Mouse (Mus musculus) right cerebral cortex, postnatal 4 days (tissue): Measurements from ENCODE around the gene Ttll10.
A peak's percentile ranks its signal among the peaks of the same experiment; 100 is the strongest.

Source experiments
- DNase-seq: peaks from one replicate; pipeline ENCODE4 v3.0.0-alpha.2; 2022

Ttll10 gene

DNA sequence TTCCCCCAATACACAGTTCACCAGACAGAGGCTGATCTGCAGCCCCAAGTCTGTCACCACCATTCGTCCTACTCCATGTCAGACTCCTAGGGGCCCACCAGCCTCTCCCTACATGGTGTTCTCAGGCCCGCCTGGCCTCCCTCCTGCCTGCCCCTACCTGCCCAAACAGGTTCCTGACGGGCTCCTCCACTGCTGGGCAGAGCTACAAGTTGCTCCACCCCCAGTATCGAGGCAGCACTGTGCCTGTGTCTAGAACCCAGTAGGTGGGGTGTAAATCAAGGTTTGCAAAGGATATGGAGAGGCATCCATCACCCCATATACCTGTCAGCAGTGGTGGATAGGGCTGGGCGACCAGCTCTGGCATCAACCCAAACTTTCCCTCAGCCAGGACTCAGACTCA, at the start of gene Ttll10:
Gene Ttll10 (minus strand): TSS at position 154 of the 400 bp plus-strand sequence.
- no peak for DNase-seq

DNA sequence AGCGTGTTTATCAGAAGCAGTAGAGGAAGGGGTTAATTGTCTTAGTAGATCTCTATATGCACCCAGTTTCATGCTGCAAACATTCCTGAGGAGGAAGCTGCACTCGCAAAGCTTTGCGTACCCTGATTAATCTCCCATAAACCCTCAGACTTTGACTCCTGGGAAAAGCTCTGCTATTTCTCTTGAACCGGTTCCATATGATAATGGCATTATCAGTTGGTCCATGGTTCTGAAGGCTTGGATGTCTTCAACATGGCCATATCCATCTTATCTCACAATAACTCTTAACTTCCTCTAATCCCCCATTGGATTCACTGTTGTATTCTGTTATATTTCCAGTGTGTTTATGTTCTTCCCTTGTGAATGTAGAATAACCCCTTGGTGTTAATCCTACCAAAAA, 44.1 kb upstream of the Ttll10 start:
- DNase-seq: no peak

DNA sequence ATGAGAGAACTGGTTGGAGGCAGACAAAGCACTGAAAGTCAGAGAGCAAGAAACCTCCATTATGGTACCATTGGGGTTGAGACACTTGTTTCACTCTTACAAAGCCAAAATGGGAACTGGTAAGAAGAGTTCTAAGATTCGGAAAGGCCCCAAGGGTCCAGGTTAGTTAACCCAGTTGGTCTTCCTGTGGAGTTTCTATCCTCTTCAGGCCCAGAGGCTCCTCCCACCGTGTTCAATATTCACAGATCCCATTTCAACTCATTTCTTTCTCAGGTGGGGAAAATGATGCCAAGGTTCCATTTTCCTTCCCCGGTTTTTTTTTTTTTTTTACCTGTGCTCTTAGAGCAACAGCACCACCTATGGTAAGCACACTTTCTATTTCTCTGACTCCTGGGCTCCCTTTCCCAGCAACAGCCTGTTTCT, 42.3 kb upstream of the Ttll10 start:
- DNase-seq: no peak

DNA sequence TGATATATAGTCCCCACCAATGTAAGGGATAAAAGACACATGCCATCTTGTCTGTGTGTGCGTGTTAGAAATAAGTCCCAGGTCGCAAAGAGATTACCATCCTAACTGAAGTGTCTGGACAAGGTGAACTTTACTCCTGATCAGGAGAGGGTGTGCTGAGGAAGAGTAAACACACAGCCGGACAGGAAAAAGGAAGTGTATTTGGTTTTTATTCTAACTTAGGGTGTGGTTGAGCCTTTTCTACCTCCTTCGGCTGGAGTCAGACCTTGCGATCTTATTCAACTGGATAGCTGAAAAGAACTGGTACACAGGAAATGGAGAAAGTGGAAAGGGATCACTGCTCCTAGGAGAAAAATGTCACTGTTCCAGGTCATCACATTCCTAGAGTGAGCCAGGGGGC, 41.3 kb upstream of the Ttll10 start:
- DNase-seq: no peak

DNA sequence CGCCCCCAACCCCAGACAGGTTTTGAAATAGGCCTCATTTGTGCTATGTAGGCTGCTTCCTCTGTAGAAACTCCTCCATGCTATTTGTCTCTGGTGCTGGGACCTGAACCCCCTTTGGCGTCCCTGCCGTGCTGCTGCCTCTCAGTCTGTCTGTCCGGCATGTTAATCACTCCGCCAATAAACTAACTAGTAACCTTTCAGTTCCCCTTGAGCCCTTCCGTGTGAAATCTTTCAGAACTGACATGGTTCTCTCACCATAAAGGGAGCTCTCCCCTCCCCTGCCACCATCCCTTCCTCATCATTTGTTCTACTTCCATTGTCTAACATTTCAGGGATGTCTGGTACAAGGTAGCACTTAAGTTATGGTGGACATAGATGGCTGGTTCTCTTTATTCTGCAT, 40.2 kb upstream of the Ttll10 start:
- DNase-seq: no peak

DNA sequence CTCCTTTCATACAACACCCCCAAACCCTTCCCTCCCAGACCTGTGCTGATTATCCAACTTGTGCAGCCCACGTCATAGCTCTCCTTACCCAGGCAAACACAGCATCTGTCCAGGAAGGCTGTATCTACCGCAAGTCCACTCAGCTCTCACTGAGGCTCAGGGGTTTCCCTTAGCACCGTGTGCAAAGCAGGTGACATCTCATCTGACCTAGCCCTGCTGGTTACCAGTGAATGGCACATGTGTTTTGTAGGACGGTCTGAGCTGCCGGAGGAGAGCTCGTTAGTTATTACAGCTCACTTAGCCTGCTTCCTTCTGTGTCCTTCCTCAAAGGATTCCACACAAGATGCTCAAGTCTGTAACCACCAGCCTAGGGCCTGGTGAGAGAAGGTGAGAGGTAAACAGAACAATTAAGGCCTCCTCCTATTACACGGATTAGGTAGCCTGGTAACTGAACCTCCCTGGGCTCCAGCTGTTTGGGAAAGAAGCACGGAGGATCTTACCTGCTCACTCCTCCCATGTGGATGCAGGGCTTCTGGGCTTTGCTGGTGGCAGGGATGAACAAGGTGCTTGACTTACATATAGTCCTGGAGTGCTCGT, 38.7 kb upstream of the Ttll10 start:
- no peak for DNase-seq

DNA sequence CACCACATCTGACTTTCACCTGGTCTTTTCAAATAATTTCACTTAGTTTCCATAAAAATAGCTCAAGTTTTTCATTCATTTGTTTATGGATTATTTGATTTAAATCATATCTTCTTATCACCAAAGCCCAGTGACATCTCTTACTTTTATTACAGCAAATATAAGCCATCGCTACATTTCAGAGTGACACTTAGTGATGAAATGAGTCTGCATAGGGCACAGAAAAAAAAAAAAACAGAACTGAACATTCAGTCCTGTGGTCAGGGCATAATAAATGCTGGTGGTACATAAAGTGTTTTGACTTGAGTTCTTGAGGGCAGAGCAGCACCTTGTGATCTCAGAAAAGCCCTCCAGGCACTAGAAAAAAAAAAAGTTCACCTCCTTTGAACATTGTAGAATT, 37.0 kb upstream of the Ttll10 start:
- DNase-seq: no peak

DNA sequence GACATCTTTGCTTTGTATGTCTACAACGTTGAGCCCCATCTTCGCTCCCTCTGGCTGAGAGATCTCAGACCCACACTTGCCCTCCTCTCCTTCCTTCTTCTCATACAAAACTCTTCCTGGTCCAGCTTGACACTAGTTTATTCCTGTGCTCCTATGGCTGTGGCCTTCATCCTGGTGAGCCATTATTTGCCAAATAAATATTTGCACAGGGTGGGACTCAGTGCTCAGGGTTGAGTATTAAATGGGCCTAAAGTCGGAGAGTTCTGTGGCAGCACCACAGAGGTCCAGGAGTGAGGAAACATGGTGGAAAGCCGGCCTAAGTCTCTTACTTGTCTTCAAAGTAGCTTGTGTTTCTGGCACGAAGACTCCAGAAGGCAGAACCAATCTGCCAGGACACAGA, 34.5 kb upstream of the Ttll10 start:
- no peak for DNase-seq

DNA sequence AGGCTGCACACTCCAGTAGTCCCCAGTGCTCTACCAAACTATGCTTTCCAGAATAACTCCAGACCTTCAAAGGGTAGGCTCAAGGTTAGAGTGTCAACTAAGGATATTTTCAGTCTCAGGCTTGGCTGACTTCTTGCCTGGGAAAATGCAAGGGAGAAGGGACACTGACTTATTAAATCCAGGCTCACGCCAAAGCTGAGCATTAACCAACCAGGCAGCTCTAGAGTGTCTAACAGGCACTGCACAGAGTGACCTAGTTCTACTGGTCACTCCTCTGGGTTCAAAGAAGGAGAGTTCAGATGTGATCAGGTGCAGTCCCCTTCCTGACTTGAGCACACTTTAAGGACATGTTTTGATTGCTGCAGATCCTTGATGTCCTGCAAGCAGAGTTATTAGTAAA, 33.6 kb upstream of the Ttll10 start:
- DNase-seq: no peak

DNA sequence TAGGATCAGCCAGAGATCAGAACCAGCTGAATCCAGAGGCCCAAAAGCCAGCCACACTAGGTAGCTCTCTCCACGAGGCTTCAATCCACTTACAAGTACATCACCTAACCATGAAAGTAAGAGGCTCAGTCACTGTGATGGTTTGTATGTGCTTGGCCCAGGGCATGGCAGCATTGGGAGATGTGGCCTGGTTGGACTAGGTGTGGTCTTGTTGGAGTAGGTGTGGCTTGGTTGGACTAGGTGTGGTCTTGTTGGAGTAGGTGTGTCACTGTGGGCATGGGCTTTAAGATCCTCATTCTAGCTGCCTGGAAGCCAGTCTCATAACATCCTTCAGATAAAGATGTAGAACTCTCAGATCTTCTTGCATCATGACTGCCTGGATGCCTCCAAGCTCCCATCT, 32.0 kb upstream of the Ttll10 start:
- no peak for DNase-seq

DNA sequence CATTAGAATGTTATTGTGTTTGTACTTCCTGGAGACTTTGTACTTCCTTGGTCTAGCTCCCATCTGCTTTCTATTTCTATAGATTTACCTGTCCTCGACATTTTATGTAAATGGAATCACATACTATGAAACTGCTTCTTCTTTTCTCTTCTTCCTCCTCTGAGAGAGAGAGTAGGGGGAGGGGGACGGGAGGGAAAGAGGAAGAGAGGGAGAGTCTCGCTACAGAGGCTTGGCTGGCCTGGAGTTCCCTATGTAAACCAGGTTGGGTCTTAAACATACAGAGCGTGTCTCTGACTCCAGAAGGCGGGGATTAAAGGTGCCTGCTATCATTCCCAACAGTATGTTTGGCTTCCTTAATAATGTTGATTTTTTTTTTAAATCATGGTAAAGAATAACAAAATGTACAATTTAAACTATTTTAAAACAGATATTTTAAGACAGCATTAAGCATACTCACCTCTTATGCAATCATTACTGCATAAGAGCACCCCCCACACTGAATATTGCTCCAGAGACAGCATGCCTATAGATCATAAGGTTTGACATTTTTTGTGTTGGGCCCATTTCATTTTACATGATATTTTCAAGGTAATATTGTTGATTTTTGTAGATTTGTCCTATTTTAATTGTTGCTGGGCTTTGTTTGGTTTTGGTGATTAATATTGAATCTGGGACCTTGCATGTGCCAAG, 28.3 kb upstream of the Ttll10 start:
- no peak for DNase-seq

DNA sequence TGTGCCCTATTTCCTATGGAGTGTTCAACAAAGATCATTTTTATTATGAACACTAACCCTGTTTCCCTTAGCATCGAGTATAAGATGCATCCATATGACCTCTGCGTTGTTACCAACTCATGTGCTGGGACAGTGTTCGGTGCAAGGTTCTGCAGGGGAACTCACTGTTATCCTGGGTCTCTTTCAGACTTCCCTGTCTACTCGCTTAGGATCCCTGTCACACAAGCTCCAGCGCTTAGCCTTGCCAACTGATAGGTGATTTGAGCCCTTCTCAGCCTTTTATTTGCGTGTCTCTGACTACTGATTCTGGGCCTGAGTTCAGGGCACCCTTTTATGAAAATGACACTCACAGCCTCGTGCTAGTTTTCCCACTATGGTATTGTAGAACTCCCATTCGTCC, 26.0 kb upstream of the Ttll10 start:
- no peak for DNase-seq

DNA sequence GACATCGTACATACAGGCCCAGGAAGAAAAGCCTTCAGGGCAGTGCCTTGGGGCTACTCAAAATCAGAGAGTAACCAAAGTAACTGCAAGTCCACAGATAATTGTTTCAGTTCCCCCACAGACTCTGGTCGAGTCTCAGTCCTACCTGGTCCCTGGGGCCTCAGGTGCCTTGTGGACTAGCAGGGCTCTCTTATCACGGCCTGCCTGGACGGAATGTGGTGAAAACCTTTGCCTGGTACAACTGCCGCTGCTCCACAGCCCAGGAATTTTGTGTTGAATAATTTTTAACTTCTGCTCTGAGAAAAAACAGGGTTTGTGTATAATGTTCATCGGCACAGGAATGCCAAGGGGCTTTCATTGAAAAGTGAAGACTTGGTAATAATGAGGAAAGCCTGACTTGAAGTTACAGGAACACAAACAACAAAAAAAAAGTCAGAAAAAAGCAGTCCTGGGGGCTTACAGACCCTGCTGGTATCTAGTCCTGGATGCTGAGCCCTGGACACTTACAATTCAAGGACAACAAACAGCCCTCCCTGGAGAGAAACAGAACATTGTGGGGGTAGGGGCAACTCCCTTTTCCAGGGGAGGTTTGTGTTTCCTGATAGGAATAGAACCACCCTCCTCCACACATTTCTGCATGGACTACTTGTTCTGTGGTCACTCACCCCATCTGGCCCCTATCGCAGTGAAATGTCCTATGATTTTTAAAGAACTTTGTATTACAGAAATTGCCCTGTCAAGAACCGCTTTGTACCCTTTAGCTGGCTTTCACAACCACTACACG, 25.1 kb upstream of the Ttll10 start:
- no peak for DNase-seq

DNA sequence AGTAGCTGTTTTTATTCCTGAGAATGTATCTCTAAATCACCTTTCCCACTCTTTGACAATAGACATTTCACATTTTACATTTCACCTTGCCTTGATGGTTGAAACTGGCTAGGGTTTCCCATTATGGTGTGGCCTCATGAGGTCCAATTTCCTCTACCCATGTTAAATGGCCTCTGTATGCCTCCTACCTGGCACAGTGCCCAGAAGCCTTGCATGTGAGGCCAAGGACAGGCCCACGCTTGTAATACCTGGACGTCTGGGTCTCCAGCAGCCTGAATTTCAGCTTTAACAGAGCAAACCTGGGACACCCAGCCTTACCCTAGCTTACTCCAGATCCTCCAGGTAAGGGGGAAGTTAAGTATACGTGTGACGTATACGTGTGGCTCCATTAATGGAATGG, 24.1 kb upstream of the Ttll10 start:
- no peak for DNase-seq

DNA sequence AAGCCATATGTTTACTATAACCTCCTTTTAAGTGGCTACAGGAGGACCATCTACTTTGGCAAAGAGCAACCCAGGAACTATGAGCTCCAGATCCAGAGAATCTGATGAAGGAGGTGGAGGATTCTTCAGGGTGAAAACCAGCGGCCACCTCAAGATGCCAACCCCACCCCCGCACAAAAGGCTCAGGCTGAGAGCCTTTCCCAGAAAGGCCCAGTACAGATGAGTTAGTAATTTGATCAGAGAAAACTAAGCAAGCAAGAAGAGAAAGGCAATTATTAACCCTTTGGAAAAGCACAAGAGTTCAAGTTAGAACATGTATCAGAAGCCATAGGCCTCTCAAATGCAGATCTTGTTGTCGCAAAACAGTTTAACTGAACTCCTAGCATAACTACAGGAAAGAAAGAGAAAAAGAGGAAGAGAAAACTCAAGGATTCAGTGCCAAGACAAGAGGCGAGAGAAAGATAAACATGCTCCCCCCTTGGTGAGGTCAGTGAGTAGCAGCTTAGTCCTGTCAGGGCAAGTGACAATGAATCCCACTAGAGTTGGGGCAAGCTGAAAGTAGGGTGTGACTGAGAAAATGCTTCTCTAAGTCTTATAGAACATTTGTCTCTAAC, 23.5 kb upstream of the Ttll10 start:
- no peak for DNase-seq

DNA sequence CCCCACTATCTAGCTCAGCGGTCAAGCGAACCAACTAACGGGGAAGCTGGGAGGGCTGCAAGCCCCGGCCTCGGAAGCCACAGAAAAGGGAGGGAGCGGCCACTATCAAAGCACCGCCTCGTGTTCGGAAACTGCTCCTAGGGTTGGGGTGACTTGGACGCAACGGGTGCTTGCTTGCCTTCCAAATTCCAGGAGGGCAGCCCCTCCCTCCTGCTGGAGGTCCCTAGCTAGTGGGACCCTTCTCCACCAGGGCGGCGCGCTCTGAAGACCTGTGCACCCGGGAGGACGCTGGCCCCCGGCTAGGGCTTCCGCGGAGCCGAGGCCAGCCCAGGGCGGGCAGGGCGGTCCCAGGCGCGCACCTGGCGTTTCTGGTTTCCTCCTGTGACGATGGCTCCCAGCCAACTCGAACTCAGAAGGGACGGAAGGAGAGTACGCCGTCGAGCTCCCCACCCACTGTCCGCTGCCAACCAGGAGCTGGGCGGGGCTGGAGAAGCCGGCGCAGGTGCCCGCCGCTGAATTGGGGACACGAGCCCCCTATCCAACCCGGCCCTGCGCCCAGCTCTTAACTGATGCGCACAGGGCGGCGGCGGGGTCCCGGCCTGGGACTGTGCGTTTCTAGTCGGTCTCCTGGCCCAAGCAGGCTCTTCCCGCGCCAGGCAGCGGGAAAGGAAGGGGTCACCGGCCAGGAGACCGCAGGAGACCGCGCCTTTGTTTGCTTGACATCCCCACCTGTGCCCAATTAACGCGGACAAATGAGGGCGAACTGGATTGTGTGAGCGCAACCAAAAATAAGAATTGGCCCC, 18.5 kb upstream of the Ttll10 start:
- DNase-seq: peak; percentile 20

DNA sequence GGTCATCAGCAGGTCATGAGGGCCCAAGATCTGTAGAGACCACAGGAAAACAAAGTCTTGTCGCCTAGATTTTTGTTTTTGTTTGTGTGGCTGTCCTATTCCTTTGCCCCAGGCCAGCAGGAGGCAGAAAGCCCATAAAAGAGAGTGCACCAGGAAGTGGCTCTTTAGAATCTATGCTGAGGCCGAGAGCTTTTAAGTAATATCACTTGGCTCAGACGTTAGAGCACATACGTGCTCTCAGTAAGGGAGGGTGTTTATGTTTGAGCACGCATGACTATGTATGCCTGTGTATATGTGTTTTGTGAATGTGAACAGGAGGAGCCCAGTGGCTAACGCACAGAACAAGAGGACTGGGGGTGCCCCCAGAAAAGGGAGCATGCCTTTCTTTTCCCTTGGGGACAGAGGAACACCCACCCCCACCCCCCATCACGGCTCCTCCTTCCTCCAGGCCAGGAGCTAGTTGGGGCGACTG, 17.7 kb upstream of the Ttll10 start:
- no peak for DNase-seq

DNA sequence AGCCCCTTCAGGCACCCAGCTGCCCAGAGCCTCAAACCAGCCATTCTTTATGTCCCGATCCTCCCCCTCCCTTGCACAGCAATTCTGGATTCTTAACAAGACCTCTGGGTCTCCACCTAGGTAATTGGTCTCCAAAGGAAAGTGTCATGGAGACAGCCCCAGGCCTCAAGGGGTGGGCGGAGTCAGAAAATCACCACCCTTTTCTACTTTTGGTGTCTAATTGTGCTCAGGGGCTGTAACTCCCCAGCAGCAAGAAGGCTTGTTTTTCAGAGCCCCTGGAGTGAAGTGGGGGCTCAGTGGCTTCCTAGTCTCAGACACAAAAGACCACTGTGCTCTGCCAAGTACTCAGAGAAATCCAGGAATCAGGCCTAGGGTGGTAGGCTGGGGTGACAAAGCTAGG, 11.5 kb upstream of the Ttll10 start:
- DNase-seq: no peak

DNA sequence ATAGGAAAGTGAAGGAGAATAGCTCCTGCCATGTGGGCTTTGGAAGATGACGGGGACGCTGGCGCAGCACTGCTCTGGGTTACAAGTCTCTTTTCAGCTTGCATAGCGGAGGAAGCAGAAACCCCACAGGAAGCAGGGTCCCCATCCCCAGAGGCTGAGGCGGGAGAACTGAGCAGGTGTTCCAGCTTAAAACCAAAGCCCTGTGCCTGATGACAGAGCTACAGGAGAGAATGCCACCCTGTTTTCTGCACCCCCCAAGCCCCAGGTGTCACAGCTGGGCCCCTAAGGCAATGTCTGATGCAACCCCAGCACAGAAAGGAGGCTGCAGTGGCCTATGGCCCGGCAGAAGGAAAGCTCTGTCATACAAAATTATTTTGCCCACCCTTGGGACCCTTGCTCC, 11.1 kb upstream of the Ttll10 start:
- DNase-seq: no peak

DNA sequence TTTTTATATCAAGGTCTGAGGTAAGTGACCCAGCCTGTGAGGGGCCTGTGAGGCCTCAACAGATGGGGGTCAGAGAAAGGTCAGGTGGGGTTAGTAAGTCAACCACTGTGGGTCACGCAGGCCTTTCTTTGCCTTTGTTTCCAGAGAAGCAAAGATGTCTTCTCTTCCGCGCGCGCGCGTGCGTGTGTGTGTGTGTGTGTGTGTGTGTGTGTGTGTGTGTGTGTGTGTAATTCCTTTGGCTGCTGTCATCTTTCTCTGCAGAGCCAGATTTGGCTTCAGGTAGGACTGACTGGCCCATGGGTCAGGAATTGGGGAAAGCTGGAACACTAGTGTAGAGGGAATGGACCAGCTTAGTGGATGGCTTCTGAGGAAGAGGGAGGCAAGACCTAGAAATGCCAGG, 10.5 kb upstream of the Ttll10 start:
- no peak for DNase-seq

DNA sequence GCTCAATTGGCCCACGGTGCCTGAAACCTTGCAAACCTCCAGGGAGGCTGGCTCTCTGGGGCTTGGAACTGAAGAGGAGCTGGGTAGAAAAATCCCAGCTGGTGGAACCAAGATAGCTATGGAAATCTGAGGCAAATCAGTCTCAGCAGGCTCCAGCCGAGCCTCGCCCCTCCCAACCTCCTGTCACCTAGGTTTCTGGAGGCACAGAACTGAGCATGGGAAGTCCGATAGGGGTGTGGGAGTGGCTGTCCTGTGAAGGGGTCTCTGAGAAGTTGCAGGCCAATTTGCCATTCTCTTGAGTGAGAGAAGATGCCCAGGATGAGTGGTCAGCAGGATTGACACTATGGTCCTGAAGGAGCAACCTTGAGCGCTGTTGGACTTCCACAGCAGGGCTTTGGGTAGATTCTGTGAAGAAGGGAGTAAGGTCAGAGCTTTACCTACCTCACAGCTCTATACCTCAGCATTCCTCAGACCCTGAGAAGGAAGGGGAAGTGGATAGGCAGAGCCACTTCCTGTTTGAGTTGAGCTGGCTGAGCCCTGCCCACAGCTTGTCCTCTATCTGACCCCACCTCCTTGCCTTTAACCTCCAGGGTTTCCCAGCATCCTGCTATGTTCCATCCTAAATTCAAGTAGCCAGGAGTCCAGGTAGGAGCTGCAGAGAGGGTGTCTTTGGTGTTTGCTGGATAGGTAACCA, 8.2 kb upstream of the Ttll10 start:
- DNase-seq: no peak
